7 mouse cellular contexts compared by ENCODE assay signal in genomic region chr10:21936513-21937221, GRCm38 (mm10). TPM values are rescaled to one million over a fixed set of nuclear protein-coding genes. Genes with fewer than 3 reads are reported as not detected.
A peak's percentile ranks its signal among the peaks of the same experiment; 100 is the strongest.
DNase-seq lines count a peak whose midpoint lies in the region; ATAC-seq and TF ChIP-seq lines count a peak whose summit lies in the region.

No protein-coding gene starts in this region.

- peak; percentile 35 for DNase-seq in lung, postnatal 0 days (ENCODE audit: low spot score)
- no peak for DNase-seq in lung, adult 18-20 months
- peak; percentile 26 for DNase-seq in kidney, postnatal 0 days (ENCODE audit: low spot score)
- no peak for DNase-seq in layer of hippocampus, postnatal 36 days
- DNase-seq in c-Kit-positive CD71-positive TER-119-positive erythroid progenitor cells, embryonic 14.5 days (ENCODE audit: low spot score) = no peak

- no peak for TF ChIP-seq CTCF in lung, postnatal 0 days (IDR thresholded peaks at IDR 0.05)
- TF ChIP-seq CTCF in kidney, postnatal 0 days (IDR thresholded peaks at IDR 0.05; ENCODE audit: low read depth) = no peak

- peak; percentile 82 for TF ChIP-seq EP300 in lung, postnatal 0 days (IDR thresholded peaks at IDR 0.05)

- no peak overlapping the region for H3K4me2 ChIP-seq in lung, postnatal 0 days (replicated peaks; ENCODE audit: low read depth, low read length)
- H3K4me2 ChIP-seq in kidney, postnatal 0 days (ENCODE audit: low read length) = peak overlapping the region; percentile 18; the same call in 1 of the 2 replicates

- ATAC-seq in lung, postnatal 0 days = peak; percentile 78
- ATAC-seq in common myeloid progenitor, adult 5-6 weeks (replicated peaks; ENCODE audit: low read depth, poor library complexity, severe bottlenecking) = 0 out of 2 replicates have a peak, but pooled peaks have one; percentile 11
- no peak; the same call in 1 of the 2 replicates for ATAC-seq in kidney, postnatal 0 days (replicated peaks; ENCODE audit: low FRiP score, low read depth)
- ATAC-seq in neutrophil, adult 5-6 weeks (ENCODE audit: extremely low read depth, insufficient number of reproducible peaks, low FRiP score, poor library complexity, severe bottlenecking) = 0 out of 2 replicates have a peak, but pooled peaks have one; percentile 3

- 29% methylated on average over 12 of the region's 12 CpGs for WGBS in lung, postnatal 0 days
- 31% methylated on average over 12 of the region's 12 CpGs for WGBS in kidney, postnatal 0 days

- no peak overlapping the region for H3K27ac ChIP-seq in lung, postnatal 0 days (ENCODE audit: low read length)
- peak overlapping the region; percentile 44; the same call in 1 of the 2 replicates for H3K27ac ChIP-seq in kidney, postnatal 0 days

- no peaks in the 10 kb centered on the region for H3K9me3 ChIP-seq in lung, postnatal 0 days (ENCODE audit: low read length)
- H3K9me3 ChIP-seq in kidney, postnatal 0 days (replicated peaks; ENCODE audit: low read length) = no peaks in the 10 kb centered on the region

- no peaks in the 10 kb centered on the region for H3K27me3 ChIP-seq in lung, postnatal 0 days (replicated peaks; ENCODE audit: insufficient read depth, low read length)
- no peaks in the 10 kb centered on the region for H3K27me3 ChIP-seq in kidney, postnatal 0 days (ENCODE audit: insufficient read depth, low read length)

- no peaks in the 10 kb centered on the region for H3K36me3 ChIP-seq in lung, postnatal 0 days (ENCODE audit: insufficient read depth, low read length)
- no peaks in the 10 kb centered on the region for H3K36me3 ChIP-seq in kidney, postnatal 0 days (ENCODE audit: insufficient read depth, low read length)

- no peak overlapping the region for H3K4me3 ChIP-seq in lung, postnatal 0 days (ENCODE audit: low read depth, low read length)
- H3K4me3 ChIP-seq in kidney, postnatal 0 days (replicated peaks; ENCODE audit: low read depth, low read length) = no peak overlapping the region

- H3K4me1 ChIP-seq in lung, postnatal 0 days (ENCODE audit: insufficient read depth, low read depth, low read length) = peaks cover 8% of the 10 kb centered on the region; the same call in 1 of the 2 replicates
- H3K4me1 ChIP-seq in kidney, postnatal 0 days (replicated peaks; ENCODE audit: insufficient read depth, low read length) = 0 out of 2 replicates have a peak, but pooled peaks cover 6% of the 10 kb centered on the region

- H3K9ac ChIP-seq in lung, postnatal 0 days (replicated peaks; ENCODE audit: low read depth) = no peak overlapping the region
- H3K9ac ChIP-seq in kidney, postnatal 0 days (ENCODE audit: low read depth, low read length) = no peak overlapping the region

RNA-seq across cellular contexts. Expression of gene Sgk1, which starts 54.7 kb away (rescaled TPM):
- polyA plus RNA-seq in lung, postnatal 0 days (2015; fragmentation: Nextera tagmentation; extraction: Ambion mirVana) = 86.9 and 130 TPM in 2 replicates
- total RNA-seq in common myeloid progenitor, adult 5-6 weeks (2017) = 3.1 and 5.3 TPM in 2 replicates
- 142 and 150 TPM in 2 replicates for polyA plus RNA-seq in kidney, postnatal 0 days (2015; fragmentation: Nextera tagmentation; extraction: Ambion mirVana)
- 90.4 and 91.8 TPM in 2 replicates for total RNA-seq in neutrophil, adult 5-6 weeks (2017)
- 100 to 1,000 TPM; 120 to 147 TPM for total RNA-seq in layer of hippocampus, postnatal 36 days (2021)

Comparison
In these comparisons a context has a peak if more than half of its experiments do, and no peak if none do; other contexts are left out.
1. DNase-seq: peak in lung, postnatal 0 days (single experiment) and kidney, postnatal 0 days (single experiment); none in lung, adult 18-20 months (0 of 2), layer of hippocampus, postnatal 36 days (0 of 2) and c-Kit-positive CD71-positive TER-119-positive erythroid progenitor cells, embryonic 14.5 days (single experiment).
2. RNA of gene Sgk1, which starts 54.7 kb away (total RNA-seq): 120 to 147 TPM in layer of hippocampus, postnatal 36 days and 90.4 to 91.8 TPM in neutrophil, adult 5-6 weeks; 3.1 to 5.3 TPM in common myeloid progenitor, adult 5-6 weeks; every median in the first group is over 10 times any median in the second.